Mouse (Mus musculus) megakaryocyte progenitor cell, adult 5-6 weeks (primary cell): Measurements from ENCODE around the gene Ssxa1. TPM values are rescaled to one million over a fixed set of nuclear protein-coding genes. Genes with fewer than 3 reads are reported as not detected.

Experiments
- ATAC-seq: replicated peaks from 2 replicates; pipeline ENCODE4 v1.8.0; 2016; ENCODE audit warnings: mild to moderate bottlenecking, moderate TSS enrichment, inconsistent platforms; ENCODE audit not compliant: poor library complexity
- total RNA-seq, 2 experiments: library from RNA; stranded (forward) in 1 of 2; stranded (reverse) in 1 of 2; fragments of 157-497, 149-512 nt in 1 of 2; fragments of 200-1000 nt in 1 of 2; gene quantifications; 2 replicates each; pipeline versions ENCODE4 v1.2.3 to v1.2.4; 2015 to 2017

Gene Ssxa1
- total RNA-seq (2015) = not detected in 2 replicates
- total RNA-seq (2017) = not detected in 2 replicates

DNA sequence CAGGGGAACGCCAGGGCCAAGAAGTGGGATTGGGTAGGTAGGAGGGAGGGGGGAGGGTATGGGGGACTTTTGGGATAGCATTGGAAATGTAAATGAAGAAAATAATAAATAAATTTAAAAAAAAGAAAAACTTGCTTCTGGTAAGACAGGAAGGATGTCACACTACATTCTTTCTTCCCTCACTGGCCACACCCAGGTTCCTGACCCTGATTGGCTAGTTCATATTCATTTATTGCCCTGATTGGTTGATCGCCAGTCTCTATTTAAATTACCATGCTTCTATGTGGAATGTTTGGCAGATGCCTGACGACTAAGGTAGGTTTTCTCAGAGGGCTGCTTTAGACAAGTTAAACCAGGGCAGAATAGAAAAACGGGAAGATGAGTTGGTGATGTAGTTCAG, at the start of gene Ssxa1:
Ssxa1 (plus strand) TSS at position 301 of the 400 bp plus-strand sequence.
- ATAC-seq = no peak

DNA sequence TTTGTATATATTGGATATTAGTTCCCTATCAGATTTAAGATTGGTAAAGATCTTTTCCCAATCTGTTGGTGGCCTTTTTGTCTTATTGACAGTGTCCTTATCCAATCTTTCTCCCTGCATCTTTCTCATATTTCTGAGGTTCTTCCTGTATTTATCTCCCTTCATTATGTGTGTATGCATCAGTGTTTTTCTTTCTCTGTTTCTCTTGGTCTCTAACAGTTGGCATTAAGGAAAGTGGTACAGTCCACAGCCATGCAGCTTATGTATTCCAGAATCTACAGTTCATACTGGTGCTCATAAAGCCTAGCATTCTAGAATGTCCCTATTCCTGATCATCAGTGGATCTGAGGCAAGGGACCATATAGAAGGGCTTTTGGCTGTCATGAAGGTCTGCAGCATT, 47.5 kb upstream of the Ssxa1 start, which contains the start of gene Spaca5:
Spaca5 (plus strand) TSS at position 301 of the 400 bp plus-strand sequence.
- ATAC-seq = no peak

DNA sequence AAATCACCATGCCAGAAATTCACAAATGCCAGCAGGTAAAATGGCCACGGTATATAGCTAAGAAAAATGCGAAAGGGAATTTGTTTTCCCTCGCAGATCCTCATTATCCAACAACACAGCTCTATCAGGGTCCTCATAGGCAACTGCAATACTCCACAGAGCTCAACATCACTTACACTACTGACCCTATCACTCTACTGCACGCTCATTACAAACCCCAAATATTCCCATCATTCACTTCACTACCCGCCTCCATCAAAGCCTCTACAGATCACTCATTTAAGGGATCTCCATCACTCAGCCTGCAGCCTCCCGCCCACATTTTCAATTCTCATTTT, 27.0 kb upstream of the Ssxa1 start:
- ATAC-seq = no peak

DNA sequence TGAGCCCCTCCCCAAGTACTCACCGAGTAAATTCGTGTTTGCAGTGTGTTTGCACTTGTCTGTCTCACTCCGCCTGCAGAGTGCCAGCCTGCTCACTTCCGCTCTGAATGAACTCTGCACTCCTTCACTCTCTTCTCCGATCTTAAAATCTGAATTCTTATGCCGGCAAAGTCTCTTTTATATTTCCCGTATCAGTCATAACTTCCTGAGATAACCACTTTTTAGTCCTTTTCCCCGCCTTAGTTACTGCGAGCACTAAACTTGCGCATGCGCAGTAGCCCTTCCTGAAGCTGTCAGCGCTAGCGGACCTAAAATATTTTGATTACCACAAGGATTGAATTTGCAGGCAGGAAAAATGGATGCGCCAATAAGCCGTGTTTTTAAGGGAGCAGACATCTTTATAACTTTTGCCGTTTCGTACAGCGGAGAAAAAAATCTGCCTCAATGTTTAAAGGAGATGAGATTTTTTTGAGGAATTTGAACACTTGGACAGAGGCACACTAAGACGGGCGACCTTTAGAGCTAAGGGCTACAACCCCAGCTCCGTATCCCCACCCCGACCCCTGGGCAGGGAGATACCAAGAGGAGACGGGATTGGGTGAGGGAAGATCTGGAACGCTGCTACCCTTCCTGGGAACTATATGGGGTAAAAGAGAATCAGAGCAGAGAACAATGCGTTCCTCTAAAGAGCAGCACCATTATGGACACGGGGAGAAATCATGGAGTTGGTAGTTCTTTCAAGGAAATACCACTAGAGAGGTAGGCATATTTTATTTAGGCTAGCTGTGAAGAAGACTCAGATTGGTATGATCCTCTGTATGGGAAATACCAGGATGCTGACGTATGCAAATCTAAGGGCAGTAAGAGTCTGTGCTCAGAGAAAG, 26.4 kb upstream of the Ssxa1 start, which contains the start of gene Zfp300:
Zfp300 (minus strand) TSS at position 545 of the 884 bp plus-strand sequence.
- ATAC-seq = peak; percentile 75

DNA sequence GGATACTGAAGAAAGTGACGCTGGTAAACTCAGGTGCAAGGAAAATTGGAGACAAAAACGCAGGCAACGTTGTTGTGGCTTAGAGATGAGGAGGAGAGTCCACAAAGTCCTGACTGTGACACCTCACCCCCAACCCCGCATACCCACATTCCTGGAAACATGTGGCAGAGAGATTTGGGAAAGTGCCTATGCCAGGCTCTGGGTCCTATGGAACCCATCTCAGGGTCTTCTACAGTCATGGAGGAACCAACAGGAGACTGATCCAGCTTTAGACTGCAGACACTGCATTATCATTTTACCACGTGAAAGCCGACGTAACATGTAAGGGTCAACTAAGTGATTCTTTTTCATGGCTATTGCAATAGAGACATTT, 25.8 kb upstream of the Ssxa1 start:
- ATAC-seq = no peak

DNA sequence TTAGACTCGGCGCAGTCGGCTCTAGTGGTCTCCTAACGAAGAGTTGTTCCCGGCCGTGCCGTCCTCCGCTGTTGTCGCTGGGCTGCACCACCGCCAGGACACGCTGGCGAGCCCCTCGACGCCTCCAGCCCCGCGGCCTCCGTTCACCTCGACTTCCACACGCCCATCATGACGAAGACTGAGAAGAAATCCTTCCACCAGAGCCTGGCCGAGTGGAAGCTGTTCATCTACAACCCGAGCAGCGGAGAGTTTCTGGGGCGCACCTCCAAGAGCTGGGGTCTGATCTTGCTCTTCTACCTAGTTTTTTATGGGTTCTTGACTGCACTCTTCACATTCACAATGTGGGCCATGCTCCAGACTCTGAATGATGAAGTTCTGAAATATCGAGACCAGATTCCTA, 31.1 kb downstream of the Ssxa1 start:
- peak; percentile 52; the same call in 1 of the 2 replicates for ATAC-seq

Other genes starting within 250 kb of the Ssxa1 start
- gene Timp1, start 245.7 kb upstream of the Ssxa1 start, total RNA-seq (2015) = 0.17 TPM in 1 of 2 replicates, not detected in the other
- gene Timp1, start 245.7 kb upstream of the Ssxa1 start, total RNA-seq (2017) = not detected in 2 replicates
- gene Syn1, start 194.8 kb upstream of the Ssxa1 start, total RNA-seq (2015) = 0.07 TPM in 1 of 2 replicates, not detected in the other
- gene Syn1, start 194.8 kb upstream of the Ssxa1 start, total RNA-seq (2017) = not detected in 2 replicates
- gene Cfp, start 184.3 kb upstream of the Ssxa1 start, total RNA-seq (2015) = 27.0 and 38.2 TPM in 2 replicates
- 19.5 and 32.9 TPM in 2 replicates for gene Cfp, start 184.3 kb upstream of the Ssxa1 start, total RNA-seq (2017)
- 4.3 and 5.5 TPM in 2 replicates for gene Elk1, start 165.2 kb upstream of the Ssxa1 start, total RNA-seq (2015)
- gene Elk1, start 165.2 kb upstream of the Ssxa1 start, total RNA-seq (2017) = 3.7 and 4.6 TPM in 2 replicates
- 57.0 and 66.6 TPM in 2 replicates for gene Uxt, start 153.8 kb upstream of the Ssxa1 start, total RNA-seq (2015)
- gene Uxt, start 153.8 kb upstream of the Ssxa1 start, total RNA-seq (2017) = 24.7 and 35.6 TPM in 2 replicates
- gene Zfp182, start 53.5 kb upstream of the Ssxa1 start, total RNA-seq (2015) = 10.0 and 14.9 TPM in 2 replicates
- 8.3 and 11.9 TPM in 2 replicates for gene Zfp182, start 53.5 kb upstream of the Ssxa1 start, total RNA-seq (2017)
- gene Spaca5, start 47.4 kb upstream of the Ssxa1 start, total RNA-seq (2015) = not detected in 2 replicates
- gene Spaca5, start 47.4 kb upstream of the Ssxa1 start, total RNA-seq (2017) = not detected in 2 replicates
- 1.3 and 1.6 TPM in 2 replicates for gene Zfp300, start 26.3 kb upstream of the Ssxa1 start, total RNA-seq (2015)
- 0.27 and 0.75 TPM in 2 replicates for gene Zfp300, start 26.3 kb upstream of the Ssxa1 start, total RNA-seq (2017)
- gene Gm21876, start 59.8 kb downstream of the Ssxa1 start, total RNA-seq (2015) = not detected in 2 replicates
- gene Gm21876, start 59.8 kb downstream of the Ssxa1 start, total RNA-seq (2017) = not detected in 2 replicates